Comparison of ENCODE assay signal across 7 mouse cellular contexts in genomic region chr11:58959186-58959825, GRCm38 (mm10). TPM values are rescaled to one million over a fixed set of nuclear protein-coding genes. Genes with fewer than 3 reads are reported as not detected.
DNase-seq lines count a peak whose midpoint lies in the region; ATAC-seq and TF ChIP-seq lines count a peak whose summit lies in the region.

No protein-coding gene starts in this region.

- no peak for TF ChIP-seq EP300 in heart, postnatal 0 days (IDR thresholded peaks at IDR 0.05; ENCODE audit: low read depth)

- H3K4me1 ChIP-seq in heart, postnatal 0 days (ENCODE audit: control insufficient read depth, insufficient read depth): peaks cover 12% of the 10 kb centered on the region

- H3K27ac ChIP-seq in heart, postnatal 0 days (ENCODE audit: low read depth): no peak overlapping the region

- H3K9me3 ChIP-seq in heart, postnatal 0 days (replicated peaks; ENCODE audit: control insufficient read depth, low read length): no peaks in the 10 kb centered on the region

- peak overlapping the region; percentile 49 for H3K4me3 ChIP-seq in heart, postnatal 0 days (ENCODE audit: low read depth, low read length)

- ATAC-seq in heart, postnatal 0 days (ENCODE audit: insufficient read depth, low read depth): no peak
- peak; percentile 28 for ATAC-seq in megakaryocyte, adult 5-6 weeks (ENCODE audit: poor library complexity, severe bottlenecking)

- peaks cover 18% of the 10 kb centered on the region; the same call in 1 of the 2 replicates for H3K36me3 ChIP-seq in heart, postnatal 0 days (replicated peaks; ENCODE audit: control insufficient read depth, insufficient read depth, low read length)

- no peak for TF ChIP-seq CTCF in heart, postnatal 0 days (IDR thresholded peaks at IDR 0.05; ENCODE audit: low read depth)

- 33% methylated on average over 15 of the region's 15 CpGs for WGBS in heart, postnatal 0 days

- H3K4me2 ChIP-seq in heart, postnatal 0 days (ENCODE audit: low read depth, low read length): peak overlapping the region; percentile 71

- peak; percentile 25 for DNase-seq in 3T3-L1 (ENCODE audit: low read depth, low spot score)
- DNase-seq in 416B (ENCODE audit: low read depth): peak; percentile 52
- DNase-seq in heart, postnatal 0 days (ENCODE audit: low spot score): no peak
- DNase-seq in right cerebral cortex, postnatal 14 days: no peak
- DNase-seq in MN1 (ENCODE audit: low spot score): no peak
- DNase-seq in cerebellum, adult 11 months: no peak

- H3K27me3 ChIP-seq in heart, postnatal 0 days (ENCODE audit: control insufficient read depth, insufficient read depth, low read length): peaks cover 5% of the 10 kb centered on the region; the same call in 1 of the 2 replicates

- H3K9ac ChIP-seq in heart, postnatal 0 days (replicated peaks; ENCODE audit: low read depth, low read length): 0 out of 2 replicates have a peak overlapping the region, but pooled peaks have one; percentile 26

RNA-seq across cellular contexts. Expression of gene Hist3h2a, which starts 4.8 kb away (rescaled TPM):
- 90.4 and 94.8 TPM in 2 replicates for total RNA-seq in heart, postnatal 0 days (2014; rRNA removed; ENCODE audit: low replicate concordance)
- 43.1 and 63.4 TPM in 2 replicates for polyA plus RNA-seq in heart, postnatal 0 days (2015; fragmentation: Nextera tagmentation; extraction: Ambion mirVana)
- total RNA-seq in megakaryocyte, adult 5-6 weeks (2015): 20.6 and 24.9 TPM in 2 replicates
- 267 and 273 TPM in 2 replicates for total RNA-seq in megakaryocyte, adult 5-6 weeks (2017)

RNA-seq across cellular contexts. Expression of gene Trim17, which starts 4.8 kb away (rescaled TPM):
- 0.62 TPM in 1 of 2 replicates, not detected in the other for total RNA-seq in heart, postnatal 0 days (2014; rRNA removed; ENCODE audit: low replicate concordance)
- 0.26 and 0.33 TPM in 2 replicates for polyA plus RNA-seq in heart, postnatal 0 days (2015; fragmentation: Nextera tagmentation; extraction: Ambion mirVana)
- not detected in 2 replicates for total RNA-seq in megakaryocyte, adult 5-6 weeks (2015)
- 0.07 TPM in 1 of 2 replicates, not detected in the other for total RNA-seq in megakaryocyte, adult 5-6 weeks (2017)

RNA-seq across cellular contexts. Expression of gene Hist3h2ba, which starts 10.6 kb away (rescaled TPM):
- 26.3 and 44.3 TPM in 2 replicates for total RNA-seq in heart, postnatal 0 days (2014; rRNA removed; ENCODE audit: low replicate concordance)
- polyA plus RNA-seq in heart, postnatal 0 days (2015; fragmentation: Nextera tagmentation; extraction: Ambion mirVana): 7.0 and 8.2 TPM in 2 replicates
- 4.6 and 6.9 TPM in 2 replicates for total RNA-seq in megakaryocyte, adult 5-6 weeks (2015)
- total RNA-seq in megakaryocyte, adult 5-6 weeks (2017): 5.4 and 10.9 TPM in 2 replicates

RNA-seq across cellular contexts. Expression of gene Trim11, which starts 18.6 kb away (rescaled TPM):
- 36.8 and 37.4 TPM in 2 replicates for total RNA-seq in heart, postnatal 0 days (2014; rRNA removed; ENCODE audit: low replicate concordance)
- 26.0 and 26.5 TPM in 2 replicates for polyA plus RNA-seq in heart, postnatal 0 days (2015; fragmentation: Nextera tagmentation; extraction: Ambion mirVana)
- total RNA-seq in megakaryocyte, adult 5-6 weeks (2015): 22.2 and 26.7 TPM in 2 replicates
- 30.0 and 33.2 TPM in 2 replicates for total RNA-seq in megakaryocyte, adult 5-6 weeks (2017)

RNA-seq across cellular contexts. Expression of gene Rnf187, which starts 20.6 kb away (rescaled TPM):
- 301 and 362 TPM in 2 replicates for total RNA-seq in heart, postnatal 0 days (2014; rRNA removed; ENCODE audit: low replicate concordance)
- polyA plus RNA-seq in heart, postnatal 0 days (2015; fragmentation: Nextera tagmentation; extraction: Ambion mirVana): 145 and 147 TPM in 2 replicates
- total RNA-seq in megakaryocyte, adult 5-6 weeks (2015): 42.6 and 42.9 TPM in 2 replicates
- total RNA-seq in megakaryocyte, adult 5-6 weeks (2017): 49.7 and 61.7 TPM in 2 replicates

Comparison
In these comparisons a context has a peak if more than half of its experiments do, and no peak if none do; other contexts are left out.
1. DNase-seq: peak in 3T3-L1 (single experiment) and 416B (single experiment); none in heart, postnatal 0 days (single experiment), right cerebral cortex, postnatal 14 days (single experiment), MN1 (single experiment) and cerebellum, adult 11 months (single experiment).